Mouse (Mus musculus) spleen, postnatal 36 days (tissue): ENCODE data around the gene Lsm2.
A peak's percentile ranks its signal among the peaks of the same experiment; 100 is the strongest.

Experiments
- DNase-seq, 2 experiments: peaks; one replicate each; pipeline ENCODE4 v3.0.0; 2022; ENCODE audit warnings: low spot score in 2 of 2, mixed read lengths in 1 of 2

Gene Lsm2

GRCm38 (mm10) chr17:35012430-35012829 lies 30.8 kb downstream of the Lsm2 start:
- DNase-seq, result no peak

DNA sequence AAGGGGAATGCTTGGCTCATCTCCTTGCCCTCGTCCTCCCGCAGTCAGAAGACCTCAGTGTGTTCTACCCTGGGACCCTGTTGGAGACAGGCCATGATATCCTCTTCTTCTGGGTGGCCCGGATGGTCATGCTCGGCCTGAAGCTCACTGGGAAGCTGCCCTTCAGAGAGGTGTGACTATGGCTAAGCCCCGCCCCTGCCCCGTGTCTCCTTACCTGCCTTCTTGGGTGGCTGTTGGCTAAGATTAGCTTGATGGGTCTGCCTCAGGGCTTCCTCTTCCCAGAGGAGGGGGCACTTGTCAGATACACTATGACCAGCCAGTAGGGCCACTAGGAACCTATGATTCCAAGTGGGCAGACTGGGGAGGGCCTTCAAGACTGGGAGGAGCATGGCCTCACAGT lies 31.6 kb downstream of the Lsm2 start:
- no peak for DNase-seq

DNA sequence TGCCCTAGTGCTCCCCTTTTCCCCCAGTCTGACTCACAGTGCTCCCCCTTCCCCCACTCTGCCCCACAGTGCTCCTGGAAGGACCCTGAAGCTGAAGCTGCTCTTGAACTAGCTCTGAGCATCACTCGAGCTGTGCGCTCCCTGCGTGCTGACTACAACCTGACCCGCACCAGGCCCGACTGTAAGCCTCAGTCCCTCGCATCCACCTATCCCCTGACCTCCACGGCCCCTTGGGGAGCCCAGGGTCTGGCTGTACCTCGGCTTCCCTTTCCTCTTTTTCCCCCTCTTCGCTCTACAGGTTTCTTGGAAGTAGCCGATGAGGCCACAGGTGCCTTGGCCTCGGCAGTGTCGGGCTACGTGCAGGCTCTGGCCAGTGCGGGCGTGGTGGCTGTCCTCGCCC lies 33.6 kb downstream of the Lsm2 start:
- no peak for DNase-seq

DNA sequence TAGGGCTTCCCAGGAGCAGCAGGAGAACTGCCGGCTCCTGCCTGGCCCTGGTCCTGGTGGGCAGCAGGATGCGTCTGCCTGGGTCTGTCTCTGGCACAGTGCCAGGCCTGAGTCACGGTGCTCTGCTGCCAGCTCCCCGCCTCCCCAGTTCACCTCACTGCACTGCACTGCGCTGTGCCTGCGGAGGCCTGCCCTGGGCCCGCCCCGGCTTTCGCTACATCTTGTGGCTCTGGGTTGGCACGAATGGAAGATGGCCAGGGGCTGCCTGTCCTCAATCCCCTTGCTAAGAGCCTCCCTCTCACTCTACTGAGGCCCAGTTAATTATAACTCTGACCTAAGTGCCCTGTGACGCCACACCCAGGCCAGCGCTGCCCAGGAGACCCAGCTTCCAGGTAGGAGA lies 34.7 kb downstream of the Lsm2 start, which contains the start of gene Vwa7:
Vwa7 (plus strand) TSS at position 204 of the 400 bp plus-strand sequence.
- no peak for DNase-seq

DNA sequence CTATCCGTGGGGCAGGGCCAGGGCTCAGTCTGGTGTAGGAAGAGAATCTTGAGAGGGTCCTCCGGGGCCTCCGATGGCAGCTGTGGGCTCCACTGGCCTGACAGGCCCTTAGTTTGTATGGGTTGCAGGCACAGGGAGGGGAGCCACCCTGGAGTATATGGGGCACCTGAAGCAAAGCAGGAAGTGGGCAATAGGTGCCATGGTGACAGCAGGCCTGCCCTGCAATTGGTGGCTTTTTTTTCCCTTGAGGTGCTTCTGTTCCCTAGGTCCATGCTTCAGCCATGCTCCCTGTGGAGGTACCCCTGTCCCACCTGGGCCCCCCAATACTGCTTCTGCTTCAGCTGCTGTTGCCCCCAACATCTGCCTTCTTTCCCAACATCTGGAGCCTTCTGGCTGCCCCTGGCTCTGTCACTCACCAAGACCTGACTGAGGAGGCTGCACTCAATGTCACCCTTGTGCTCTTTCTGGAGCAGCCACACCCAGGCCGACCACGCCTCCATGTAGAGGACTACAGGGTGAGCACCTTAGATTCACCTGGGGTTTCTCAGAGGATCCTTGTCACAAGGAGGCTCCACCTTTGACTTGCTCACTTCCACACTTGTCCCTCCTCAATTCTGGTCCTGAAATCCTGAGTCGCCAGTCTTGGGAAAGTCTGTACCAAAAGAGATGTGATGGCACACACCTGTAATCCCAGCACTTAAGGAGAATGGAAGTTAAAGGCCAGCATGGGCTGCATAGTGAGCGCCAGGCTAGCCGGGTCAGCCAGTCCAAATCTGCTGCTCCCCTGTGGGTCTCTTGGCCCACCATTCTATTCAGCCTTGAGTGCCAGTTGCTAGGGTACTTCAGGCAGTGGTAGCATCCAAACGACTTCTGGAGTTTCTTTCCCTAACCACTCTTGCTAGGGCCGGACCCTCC lies 35.4 kb downstream of the Lsm2 start:
- DNase-seq, result no peak

DNA sequence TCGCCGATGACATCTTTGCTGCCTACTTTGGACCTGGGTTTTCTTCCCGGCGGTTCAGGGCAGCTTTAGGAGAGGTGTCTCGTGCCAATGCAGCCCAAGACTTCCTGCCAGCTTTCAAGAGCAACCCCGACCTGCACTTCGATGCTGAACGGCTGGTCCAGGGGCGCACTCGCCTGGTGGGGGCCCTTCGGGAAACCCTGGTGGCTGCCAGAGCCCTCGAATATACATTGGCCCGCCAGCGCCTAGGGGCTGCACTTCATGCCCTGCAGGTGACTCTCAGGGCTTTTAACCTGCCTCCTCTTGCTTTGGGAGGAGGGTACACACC lies 36.0 kb downstream of the Lsm2 start:
- DNase-seq, result no peak

- DNase-seq, result no peak
Measured at GRCm38 (mm10) chr17:35018171-35018570, 36.5 kb downstream of the Lsm2 start.

DNA sequence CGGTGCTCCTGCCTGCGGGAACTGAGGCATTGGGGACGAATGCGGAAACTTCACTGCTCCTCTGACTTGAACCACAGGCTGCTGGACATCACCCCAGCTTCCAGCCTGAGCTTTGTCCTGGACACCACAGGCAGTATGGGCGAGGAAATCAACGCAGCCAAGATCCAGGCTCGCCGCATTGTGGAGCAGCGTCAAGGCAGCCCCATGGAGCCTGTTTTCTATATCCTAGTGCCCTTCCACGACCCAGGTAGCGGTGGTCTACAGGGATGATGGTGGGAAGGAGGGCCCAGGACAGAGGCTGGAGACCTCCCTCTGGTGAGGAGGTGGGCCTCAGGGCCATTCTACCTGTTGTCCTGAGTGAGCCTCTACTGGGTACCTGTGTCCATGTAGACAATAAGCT lies 38.2 kb downstream of the Lsm2 start:
- DNase-seq, result no peak

- DNase-seq, result no peak
Measured at GRCm38 (mm10) chr17:35020551-35020950, 38.9 kb downstream of the Lsm2 start.

DNA sequence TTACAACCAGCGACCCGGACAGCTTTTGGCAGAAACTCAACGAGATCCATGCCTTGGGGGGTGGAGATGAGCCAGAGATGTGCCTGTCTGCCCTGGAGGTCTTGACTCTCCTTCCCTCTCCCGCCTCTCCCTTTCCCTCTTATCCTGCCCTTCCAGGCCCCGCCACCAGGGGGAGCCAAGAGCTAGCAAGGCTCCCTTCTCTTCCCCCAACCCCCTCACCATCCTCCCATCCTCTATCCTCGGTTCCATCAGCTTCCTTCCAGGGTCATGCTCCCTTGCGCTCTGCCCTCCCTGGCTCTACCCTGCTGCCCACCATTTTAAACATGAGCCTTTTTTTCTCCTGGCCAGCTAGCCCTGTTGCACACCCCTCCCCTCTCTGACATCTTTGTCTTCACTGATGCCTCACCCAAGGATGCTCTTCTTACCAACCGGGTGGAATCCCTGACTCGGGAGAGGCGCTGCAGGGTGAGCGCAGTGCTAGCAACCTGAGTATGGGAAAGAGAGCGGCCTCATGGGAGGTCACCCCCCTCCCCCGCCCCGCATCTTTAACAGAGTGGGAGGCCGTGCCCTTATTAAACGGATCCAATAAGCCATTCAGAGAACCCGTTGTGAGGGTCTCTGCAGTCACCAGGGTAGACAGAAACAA lies 39.6 kb downstream of the Lsm2 start:
- peak; percentile 74 to 78 for DNase-seq

DNA sequence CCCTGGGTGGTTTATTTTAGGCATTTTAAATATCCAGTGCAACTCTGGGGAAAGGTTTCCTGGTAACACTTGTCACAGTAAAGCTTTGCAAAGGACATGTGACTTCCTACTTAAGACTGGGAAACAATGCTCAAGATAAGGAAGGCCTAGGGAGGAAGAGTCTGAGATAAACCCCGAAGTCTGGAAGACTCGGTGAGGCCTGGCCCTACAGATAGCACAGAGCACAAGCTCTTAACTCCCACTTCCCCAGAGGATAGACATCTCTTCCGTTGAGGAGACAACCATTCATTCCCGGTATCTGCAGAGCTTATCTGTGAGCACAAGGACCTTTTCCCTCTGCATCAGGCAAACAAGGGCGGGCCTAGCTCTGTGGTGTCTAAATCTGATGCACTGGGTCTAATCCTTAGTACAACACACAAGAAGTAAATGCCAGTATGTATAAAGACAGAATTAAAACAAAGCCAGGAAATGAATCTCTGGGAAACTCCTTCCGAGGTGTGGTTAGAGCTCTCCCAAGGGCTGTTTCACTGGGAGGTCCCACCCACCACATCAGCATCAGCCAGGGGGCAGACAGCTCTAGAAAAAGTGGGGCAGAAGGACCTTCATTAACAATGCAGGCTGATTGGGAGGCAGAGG lies 40.3 kb downstream of the Lsm2 start:
- no peak for DNase-seq

DNA sequence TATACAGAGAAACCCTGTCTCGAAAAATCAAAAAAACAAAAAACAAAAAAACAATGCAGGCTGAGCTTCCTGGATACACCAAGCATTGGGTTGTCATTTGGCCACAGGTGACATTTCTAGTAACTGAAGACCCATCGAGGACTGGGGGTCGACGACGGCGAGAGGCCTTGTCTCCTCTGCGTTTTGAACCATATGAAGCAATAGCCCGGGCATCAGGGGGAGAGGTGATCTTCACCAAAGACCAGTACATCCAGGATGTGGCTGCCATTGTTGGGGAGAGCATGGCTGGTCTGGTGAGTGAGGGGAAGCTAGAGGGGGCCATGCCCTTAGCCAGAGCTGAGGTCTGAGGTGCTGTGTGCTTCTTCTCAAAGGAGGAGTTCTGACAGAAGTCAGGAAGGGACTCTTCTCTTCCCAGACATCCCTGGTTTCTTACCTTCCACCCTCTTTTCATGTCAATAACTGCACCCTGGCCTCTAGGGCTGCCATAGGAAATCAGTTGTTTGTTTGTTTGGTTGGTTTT lies 40.9 kb downstream of the Lsm2 start:
- no peak for DNase-seq

DNA sequence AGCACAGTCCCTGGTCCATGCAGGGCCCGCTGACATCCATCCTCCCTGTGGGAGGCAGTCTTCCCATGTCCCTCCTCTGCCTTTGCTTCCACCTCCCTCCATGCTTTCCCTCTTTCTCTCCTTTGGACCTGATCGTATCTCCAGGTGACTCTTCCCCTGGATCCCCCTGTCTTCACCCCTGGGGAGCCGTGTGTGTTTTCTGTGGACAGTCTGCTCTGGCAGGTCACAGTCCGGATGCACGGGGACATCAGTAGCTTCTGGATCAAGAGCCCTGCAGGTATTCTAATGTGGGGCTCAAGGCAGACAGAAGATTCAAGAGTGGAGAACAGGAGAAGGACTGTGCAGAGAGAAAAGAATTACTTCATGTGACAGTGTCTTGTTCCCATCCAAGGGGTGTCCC lies 41.6 kb downstream of the Lsm2 start:
- DNase-seq, result no peak

- peak; percentile 54 to 60 for DNase-seq
Measured at GRCm38 (mm10) chr17:35023756-35024155, 42.1 kb downstream of the Lsm2 start.

DNA sequence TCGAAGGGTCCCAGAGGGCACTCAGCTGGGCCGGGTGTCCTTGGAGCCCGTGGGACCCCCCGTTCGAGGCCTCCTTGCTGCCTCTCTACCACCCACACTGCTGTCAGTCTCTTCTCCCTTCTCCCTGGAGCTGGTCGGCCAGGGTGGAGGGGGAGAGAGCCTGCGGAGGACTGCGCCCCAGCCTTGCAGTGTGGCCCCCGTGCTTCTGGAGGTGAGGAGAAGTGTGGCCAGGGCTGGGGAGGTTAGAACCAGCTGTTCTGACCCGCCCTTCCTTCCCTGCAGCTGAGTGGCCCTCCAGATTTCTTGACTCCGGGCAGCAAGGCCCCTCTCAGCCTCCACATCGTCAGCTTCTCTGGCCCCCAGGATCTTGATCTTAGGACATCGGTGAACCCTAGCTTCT lies 42.6 kb downstream of the Lsm2 start:
- no peak for DNase-seq

GRCm38 (mm10) chr17:35024691-35025488 lies 43.2 kb downstream of the Lsm2 start:
- DNase-seq, result no peak

GRCm38 (mm10) chr17:35026206-35026605 lies 44.5 kb downstream of the Lsm2 start:
- DNase-seq, result no peak

DNA sequence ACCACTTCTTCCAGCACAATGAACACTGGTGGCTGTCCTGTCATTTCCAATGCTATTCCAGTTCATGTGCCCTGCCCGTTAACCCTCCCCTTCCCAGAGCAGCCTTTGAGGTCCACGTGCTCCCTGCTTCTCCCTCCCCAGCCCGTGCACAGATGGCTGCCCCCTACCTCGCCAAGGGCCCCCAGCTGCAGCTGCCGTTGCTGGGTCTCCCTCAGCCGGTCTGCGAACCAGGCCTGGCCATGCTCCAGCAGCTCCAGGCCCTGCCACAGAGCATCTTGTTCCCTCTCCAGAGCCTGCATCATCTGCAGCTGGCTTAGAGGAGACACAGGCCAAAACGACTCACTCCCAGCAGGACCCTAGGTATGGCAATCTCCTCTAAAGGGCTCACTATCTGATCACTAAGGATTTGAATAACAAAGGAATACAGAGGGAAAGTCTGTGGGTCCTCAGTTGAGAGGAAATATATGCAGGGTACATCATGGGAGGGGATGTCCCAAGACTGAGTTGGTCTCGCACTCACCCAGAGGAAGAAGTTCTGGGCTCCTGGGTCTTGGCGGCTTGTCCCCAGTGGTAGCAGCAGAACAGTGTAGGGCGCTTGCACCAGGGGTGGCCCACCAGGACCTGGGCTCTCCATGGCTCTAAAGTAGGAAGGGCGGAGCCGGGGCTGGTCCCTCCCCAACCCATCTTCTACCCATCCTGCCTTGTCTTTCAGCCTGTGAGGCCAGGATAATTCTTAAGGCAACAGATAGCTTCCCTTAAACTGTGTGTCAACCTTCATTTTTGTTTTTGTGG lies 45.8 kb downstream of the Lsm2 start, which contains the start of gene Sapcd1:
Sapcd1 (minus strand) TSS at position 740 of the 792 bp plus-strand sequence.
- peak; percentile 57 to 61 for DNase-seq

- DNase-seq, result no peak
Measured at GRCm38 (mm10) chr17:35028315-35028714, 46.7 kb downstream of the Lsm2 start.

DNA sequence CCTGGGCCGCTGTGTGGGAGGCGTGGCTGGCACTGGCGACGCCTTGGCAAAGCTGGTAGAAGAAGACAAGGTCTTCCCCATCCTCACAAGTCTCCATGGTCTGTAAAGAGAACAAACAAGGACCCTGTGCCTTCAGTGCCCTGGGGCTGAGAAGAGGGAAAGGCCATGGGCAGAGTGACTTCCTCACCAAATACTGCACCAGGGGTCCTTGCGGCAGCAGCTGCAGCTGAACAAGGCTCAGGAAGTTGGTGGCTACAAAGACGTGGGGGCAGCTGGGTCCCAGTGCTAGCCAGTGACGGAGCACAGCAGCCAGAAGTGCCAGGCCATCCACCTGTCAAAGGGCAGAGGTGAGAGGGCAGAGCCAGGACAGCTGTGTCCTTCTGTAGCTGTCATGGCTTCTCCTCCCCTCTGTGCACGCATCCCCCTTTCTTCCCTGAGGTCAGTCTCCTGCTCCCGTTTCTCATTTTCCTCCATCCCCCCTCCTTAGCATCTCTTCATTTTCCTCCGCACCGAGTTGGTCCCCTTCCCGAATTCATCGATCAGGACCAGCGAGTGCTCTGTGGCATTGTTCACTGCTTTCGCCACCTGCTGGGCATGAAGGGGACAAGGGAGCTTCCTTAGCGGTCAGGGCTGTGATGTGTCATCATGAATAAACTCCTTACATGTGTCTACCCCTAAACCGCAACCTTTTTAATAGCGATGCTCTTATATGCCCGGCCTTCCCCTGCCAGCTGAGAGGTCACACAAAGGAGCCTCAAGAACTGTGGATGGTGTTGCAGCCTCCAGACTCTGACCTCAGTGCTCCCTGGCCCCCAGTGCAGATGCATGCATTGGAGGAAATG lies 48.2 kb downstream of the Lsm2 start:
- DNase-seq, result no peak
